Mouse (Mus musculus) heart, adult 2 months (tissue): ENCODE measurements around the gene Gm10153.
"Not testable (repeated sequence)": the region's sequence is repeated elsewhere in the genome, so short reads cannot be mapped to it uniquely, and the experiment has no call there.

Source experiments
- CTCF ChIP-seq: fragments of 200-600 bp; IDR thresholded peaks from 2 replicates; pipeline ENCODE4 v1.8.1; 2022; ENCODE audit warnings: antibody characterized with exemption, mild to moderate bottlenecking, moderate library complexity
- EP300 ChIP-seq: fragments of 200-500 bp; IDR thresholded peaks from 2 replicates; pipeline ENCODE4 v1.6.1; 2011; ENCODE audit warnings: low read depth, low read length, control low read depth; ENCODE audit not compliant: insufficient read depth

DNA sequence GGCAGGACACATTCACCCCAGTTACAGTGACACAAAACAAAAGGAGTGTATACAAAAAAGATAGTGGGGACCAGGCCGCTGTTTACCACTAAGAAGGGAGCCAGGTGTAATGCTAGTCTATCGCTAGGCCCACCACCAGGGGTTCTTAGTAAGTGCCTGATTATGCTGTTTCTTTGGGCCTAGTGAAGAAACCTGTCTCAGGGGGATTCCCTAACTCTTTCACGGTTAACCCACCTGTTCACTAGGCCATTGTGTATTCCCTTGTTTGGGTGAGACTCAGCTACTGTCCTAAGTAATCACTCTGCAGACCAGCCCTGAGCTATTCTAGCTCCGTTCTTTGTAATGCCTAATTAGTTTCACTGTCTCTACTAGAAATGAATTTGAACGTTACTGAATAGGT, 16.7 kb upstream of the Gm10153 start:
- TF ChIP-seq EP300, CTCF: not testable (repeated sequence)
